Comparison of ENCODE assay signal across 27 mouse cellular contexts in the genomic region with DNA sequence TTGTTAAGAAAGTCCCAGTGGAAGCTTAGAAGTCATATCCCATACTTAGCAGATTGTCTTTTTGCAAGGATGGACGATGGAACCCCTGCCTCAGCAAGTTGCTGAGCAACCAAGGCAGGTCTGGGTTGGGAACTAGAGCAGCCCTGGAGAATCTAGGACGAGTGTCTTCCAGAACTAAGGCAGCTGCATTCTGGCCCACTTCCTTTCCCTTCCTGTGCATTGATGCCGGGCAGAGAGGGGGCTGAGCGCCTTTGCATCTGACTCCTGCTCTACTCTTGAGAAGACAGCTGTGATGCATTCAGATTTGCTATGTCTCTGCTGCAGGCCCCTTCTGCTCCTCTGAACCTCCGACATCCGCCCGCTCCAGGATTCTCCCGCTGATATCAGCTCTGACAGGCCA.
"Had no signal": no experiment of that assay in that cellular context is flagged by ENCODE, and none has a peak within 500 bp of the region (broad histone marks: within the 10 kb centered on the region; RNA-seq: fewer than 3 reads in every experiment).

No protein-coding gene starts in this region.

- ATAC-seq: hindbrain, embryonic 16.5 days; inflammation-experienced regulatory T-cells, adult 6 months; intestine, embryonic 15.5 days; intestine, postnatal 0 days had no signal

- H3K36me3 ChIP-seq: heart, embryonic 10.5 days; heart, embryonic 12.5 days; hindbrain, embryonic 10.5 days; hindbrain, embryonic 12.5 days; intestine, embryonic 15.5 days; limb, embryonic 10.5 days; limb, embryonic 12.5 days; liver, embryonic 13.5 days had no signal

- DNase-seq: gastrocnemius, adult 2 months; gastrocnemius, postnatal 10 days; gastrocnemius, postnatal 25 days; heart, adult 18-20 months; heart, postnatal 10 days; heart, postnatal 4 days; kidney, adult 18-20 months; kidney, adult 8-10 months; kidney, postnatal 10 days; kidney, postnatal 25 days; kidney, postnatal 4 days; liver; liver, embryonic 13.5 days had no signal

- H3K4me3 ChIP-seq: gastrocnemius, adult 2 months; heart, embryonic 10.5 days; heart, embryonic 12.5 days; hindbrain, embryonic 10.5 days; hindbrain, embryonic 12.5 days; intestine, embryonic 15.5 days; layer of hippocampus, adult 2 months; left cerebral cortex, adult 2 months; limb, embryonic 10.5 days; limb, embryonic 12.5 days; liver, embryonic 13.5 days had no signal

- H3K27me3 ChIP-seq: heart, embryonic 12.5 days; intestine, embryonic 15.5 days; liver, embryonic 13.5 days had no signal

- H3K9me3 ChIP-seq: heart, embryonic 10.5 days; heart, embryonic 12.5 days; hindbrain, embryonic 10.5 days; hindbrain, embryonic 12.5 days; intestine, embryonic 15.5 days; limb, embryonic 10.5 days; limb, embryonic 12.5 days; liver, embryonic 13.5 days had no signal

- H3K27ac ChIP-seq: gastrocnemius, adult 2 months; heart, embryonic 10.5 days; hindbrain, embryonic 12.5 days; hindbrain, embryonic 14.5 days; intestine, embryonic 15.5 days; layer of hippocampus, adult 2 months; left cerebral cortex, adult 2 months; limb, embryonic 10.5 days; limb, embryonic 12.5 days; liver, embryonic 13.5 days had no signal

- H3K4me2 ChIP-seq: heart, embryonic 12.5 days; hindbrain, embryonic 12.5 days; hindbrain, embryonic 14.5 days; intestine, embryonic 15.5 days; limb, embryonic 12.5 days; liver, embryonic 11.5 days; liver, embryonic 13.5 days had no signal

- H3K4me1 ChIP-seq: heart, embryonic 10.5 days; heart, embryonic 12.5 days; liver, embryonic 13.5 days had no signal

- H3K9ac ChIP-seq: heart, embryonic 12.5 days; hindbrain, embryonic 12.5 days; hindbrain, embryonic 14.5 days; intestine, embryonic 15.5 days; limb, embryonic 12.5 days; liver, embryonic 13.5 days had no signal
